Mouse (Mus musculus) gastrocnemius, adult 18-20 months (tissue): ENCODE data around the gene Slc25a24. TPM values are rescaled to one million over a fixed set of nuclear protein-coding genes. Genes with fewer than 3 reads are reported as not detected.

Experiments
- DNase-seq: peaks from one replicate; pipeline ENCODE4 v3.0.0; 2021; ENCODE audit warnings: low spot score
- long read RNA-seq, 2 experiments: library from polyadenylated mRNA; stranded (forward); transcript quantifications; one replicate each; pipeline ENCODE4 v2.0.0; 2021
- total RNA-seq, 2 experiments: library from RNA; stranded (reverse); gene quantifications; 2 replicates each; pipeline ENCODE4 v1.2.3; 2021

The Slc25a24 gene
- 1 to 10 TPM; 3.2 to 3.8 TPM for total RNA-seq
- long read RNA-seq, experiment 1, partial matches to known transcripts = 0 of 1 reads
- long read RNA-seq, experiment 1, other reads (novel, unspliced or antisense) = 1 of 1 reads
- long read RNA-seq, experiment 2 = 0 reads

GRCm38 (mm10) chr3:109122641-109123530 is at the start of gene Slc25a24:
TSS of gene Slc25a24 (plus strand) at chr3:109123149.
- DNase-seq = peak; percentile 52

GRCm38 (mm10) chr3:109080169-109080568 is 42.8 kb upstream of the Slc25a24 start, which contains the start of gene Slc25a54:
TSS of gene Slc25a54 (plus strand) at chr3:109080469.
- no peak for DNase-seq

DNA sequence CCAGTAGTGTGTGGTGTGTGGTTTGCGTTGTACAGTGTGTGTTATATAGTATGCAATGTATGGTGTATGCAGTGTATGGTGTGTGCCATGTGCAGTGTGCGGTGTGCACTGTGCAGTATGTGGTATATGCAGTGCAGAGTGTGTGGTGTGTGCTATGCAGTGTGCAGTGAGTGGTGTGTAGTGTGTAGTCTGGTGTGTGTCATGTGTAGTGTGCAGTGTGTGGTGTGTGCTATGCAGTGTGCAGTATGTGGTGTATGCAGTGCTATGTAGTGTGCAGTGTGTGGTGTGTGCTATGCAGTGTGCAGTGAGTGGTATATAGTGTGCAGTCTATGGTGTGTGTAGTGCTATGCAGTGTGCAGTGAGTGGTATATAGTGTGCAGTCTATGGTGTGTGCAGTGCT is 38.5 kb upstream of the Slc25a24 start:
- no peak for DNase-seq

DNA sequence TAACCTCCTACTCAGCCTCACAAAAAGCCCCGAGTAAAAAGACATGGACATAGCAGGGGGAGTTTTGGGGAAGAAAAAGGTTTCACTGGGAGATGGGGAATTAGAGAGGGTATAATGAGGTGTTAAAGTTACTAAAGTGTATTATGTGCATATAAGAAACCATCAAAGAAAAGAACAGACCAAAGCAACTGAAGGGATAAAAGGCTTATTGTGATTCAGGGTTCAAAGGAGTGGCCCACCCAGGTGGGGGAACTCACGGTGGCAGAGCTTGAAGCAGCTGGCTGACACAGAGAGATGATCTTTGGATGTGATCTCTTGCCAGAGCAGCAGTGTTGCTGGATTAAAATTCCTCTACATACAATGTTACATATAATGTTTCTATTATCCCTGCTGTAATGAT is 34.5 kb upstream of the Slc25a24 start:
- no peak for DNase-seq

DNA sequence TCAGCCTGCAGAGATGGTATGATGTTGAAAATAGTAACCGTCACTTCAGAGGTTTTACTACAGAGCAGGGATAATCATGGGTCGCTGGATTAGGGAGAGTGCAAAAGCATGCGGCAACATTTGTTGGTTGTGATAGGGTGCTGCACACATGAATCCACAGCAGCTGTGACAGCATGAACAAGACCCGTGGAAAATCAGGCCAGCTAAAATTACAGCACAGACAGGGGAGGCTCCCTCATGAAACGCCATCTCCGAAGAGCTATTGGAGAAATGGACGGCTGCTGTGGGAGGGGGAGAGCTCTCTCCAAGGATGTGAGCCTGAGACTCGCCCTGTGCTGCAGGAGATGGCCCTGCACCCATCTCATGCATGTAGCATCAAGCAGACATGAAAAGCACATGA is 18.2 kb upstream of the Slc25a24 start:
- DNase-seq = no peak

GRCm38 (mm10) chr3:109117136-109117535 is 5.8 kb upstream of the Slc25a24 start:
- no peak for DNase-seq

DNA sequence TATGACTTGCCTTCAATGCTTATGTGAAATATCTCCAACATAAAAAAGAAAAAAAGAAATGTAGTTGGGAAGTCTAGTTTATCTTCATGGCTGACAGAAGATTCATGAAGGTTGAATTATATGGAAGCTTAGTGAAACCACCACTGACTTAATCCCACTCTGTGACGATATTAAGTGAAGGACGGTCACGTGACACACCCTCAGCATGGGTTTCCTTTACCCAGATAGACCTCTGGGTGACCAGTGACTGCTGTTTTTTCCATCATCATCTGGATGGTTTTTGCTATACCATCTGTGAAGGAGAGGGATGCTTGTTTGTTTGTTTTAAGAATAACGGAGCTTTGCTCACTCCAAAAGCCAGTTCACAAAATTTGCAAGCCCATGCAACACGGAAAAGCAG is 3.4 kb upstream of the Slc25a24 start:
- DNase-seq = no peak

DNA sequence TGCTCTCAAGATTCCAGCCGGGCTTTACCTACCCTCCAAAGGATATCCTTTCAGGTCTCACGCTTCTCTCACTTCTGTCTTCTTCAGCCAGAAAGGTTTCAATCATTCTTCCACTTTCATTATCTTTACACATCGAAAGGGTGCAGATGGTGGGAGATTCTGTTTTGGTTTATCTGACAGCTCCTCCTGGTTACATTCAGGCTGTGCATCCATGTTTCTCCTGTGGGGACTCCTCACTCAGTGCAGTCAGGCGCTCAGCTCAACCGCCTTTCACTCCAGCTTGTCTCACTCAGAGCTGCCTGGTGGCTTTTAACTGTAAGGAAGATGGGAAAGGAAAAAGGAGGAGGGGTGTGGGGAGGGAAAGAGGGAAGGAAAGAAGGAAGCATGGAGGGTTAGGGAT is 3.0 kb upstream of the Slc25a24 start:
- DNase-seq = no peak

DNA sequence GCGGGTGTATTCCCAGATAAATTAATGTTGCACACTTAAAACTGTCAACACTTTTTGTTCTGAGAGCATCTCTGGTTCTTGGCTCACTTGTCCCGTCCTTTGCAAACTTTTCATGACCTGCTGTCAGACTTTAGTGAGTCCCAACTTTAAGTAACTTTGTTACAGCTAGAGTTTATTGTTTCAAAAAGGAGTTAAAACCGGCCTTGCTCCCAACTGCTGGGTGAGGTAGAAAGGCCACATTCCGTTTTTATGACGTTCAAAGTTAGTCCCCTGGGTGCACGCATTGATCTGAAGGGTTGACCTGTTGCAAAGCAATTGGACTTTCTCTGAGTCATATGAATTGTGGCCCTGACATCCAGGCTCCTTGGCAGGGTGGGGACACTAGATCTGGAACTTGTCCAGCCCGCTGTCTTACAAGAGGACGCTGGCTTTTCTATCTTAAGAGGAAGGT is 607 bp downstream of the Slc25a24 start:
- DNase-seq = peak; percentile 61

- DNase-seq = no peak
These were observed 1.1 kb downstream of the Slc25a24 start for GRCm38 (mm10) chr3:109124091-109124490.

DNA sequence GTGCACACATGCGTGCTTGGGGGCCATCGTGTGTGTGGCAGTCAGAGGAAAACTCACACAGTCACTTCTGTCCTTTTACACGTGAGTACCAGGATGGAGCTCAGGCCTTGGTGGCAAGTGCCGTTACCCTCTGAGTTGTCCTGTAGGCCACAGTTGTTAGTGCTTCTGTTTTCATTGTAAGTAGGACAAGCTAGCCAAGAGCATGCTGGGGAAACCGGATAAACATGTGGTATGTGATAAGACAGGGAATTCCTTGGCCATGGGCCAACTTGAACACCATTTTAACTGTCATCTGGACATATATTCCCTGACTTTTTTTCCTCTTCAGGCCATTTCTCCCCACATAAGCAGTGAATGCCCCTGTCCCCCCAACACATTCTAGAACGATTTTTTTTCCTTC is 2.6 kb downstream of the Slc25a24 start:
- DNase-seq = no peak

- no peak for DNase-seq
These were observed 6.8 kb downstream of the Slc25a24 start for GRCm38 (mm10) chr3:109129768-109130167.

GRCm38 (mm10) chr3:109132966-109133365 is 10.0 kb downstream of the Slc25a24 start:
- DNase-seq = no peak

DNA sequence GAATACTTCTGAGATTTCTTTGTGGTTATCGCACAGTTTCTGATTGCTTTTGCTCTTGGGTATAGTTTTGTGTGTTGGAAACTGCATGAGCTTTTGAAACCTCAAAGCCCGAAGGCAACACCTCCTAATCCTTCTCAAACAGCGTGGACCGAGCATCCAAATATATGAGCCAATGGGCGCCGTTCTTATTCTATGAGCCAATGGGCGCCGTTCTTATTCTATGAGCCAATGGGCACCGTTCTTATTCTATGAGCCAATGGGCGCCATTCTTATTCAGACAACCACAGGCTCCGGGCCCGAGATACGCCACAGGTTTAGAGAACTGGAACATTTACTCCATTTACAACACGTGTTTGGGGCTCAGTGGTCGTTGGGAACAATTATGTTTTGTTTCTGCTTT is 11.1 kb downstream of the Slc25a24 start:
- no peak for DNase-seq

- no peak for DNase-seq
These were observed 12.4 kb downstream of the Slc25a24 start for GRCm38 (mm10) chr3:109135352-109135751.

DNA sequence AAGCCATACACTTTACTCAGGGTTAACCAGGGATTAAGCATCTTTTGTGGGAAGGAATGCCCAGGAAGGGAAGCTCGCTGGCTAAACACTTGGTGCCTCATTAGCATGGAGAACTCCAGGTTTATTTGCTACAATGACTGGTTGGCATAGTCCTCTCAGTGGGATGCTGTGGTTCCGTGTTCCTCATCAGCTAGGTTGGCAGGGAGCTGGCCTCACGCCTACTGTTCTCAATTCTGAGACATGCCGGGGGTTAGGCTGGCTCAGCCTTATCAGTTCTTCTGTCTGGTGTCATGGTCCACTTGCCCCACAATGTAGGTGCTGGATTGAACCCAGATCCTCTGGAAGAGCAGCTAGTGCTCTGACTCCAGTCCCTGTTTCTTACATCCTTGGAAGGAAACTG is 29.6 kb downstream of the Slc25a24 start:
- no peak for DNase-seq

- no peak for DNase-seq
These were observed 30.5 kb downstream of the Slc25a24 start for GRCm38 (mm10) chr3:109153410-109153809.

DNA sequence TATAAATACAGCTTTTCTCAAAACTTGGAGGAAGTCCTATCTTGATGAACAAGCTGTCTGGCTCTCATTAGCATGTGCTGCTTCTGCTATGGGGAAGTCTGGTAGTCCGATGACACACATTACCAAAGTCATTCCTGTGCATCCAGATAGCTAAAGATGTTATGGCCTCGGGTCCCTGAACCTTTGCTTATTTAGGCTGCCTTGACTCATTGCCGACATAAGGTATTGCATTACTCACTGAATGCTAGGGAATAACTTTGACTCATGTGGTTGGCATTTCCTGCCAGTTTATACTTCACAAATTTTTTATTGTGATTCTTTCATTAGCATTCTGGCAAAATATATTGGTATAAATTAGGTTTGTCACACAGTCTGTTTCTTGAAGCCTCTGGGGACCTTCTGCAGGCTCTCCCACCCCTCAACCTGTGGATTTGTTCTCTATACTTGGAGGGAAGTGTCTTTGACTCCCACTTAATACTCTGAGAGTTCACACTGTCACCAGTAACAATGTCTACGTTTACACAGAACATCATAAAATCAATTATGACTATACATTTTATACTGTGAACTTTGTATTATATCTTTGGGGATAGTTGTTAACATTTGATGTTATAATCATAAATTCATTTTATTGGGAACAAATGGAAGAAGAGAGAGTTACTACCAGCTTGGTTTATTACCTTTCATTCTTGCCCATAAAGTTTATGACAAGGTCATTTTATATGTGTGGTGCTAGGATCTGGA is 33.1 kb downstream of the Slc25a24 start:
- DNase-seq = no peak

GRCm38 (mm10) chr3:109157481-109157880 is 34.5 kb downstream of the Slc25a24 start:
- no peak for DNase-seq

- no peak for DNase-seq
These were observed 41.1 kb downstream of the Slc25a24 start for GRCm38 (mm10) chr3:109164088-109164487.

- no peak for DNase-seq
These were observed 41.7 kb downstream of the Slc25a24 start for GRCm38 (mm10) chr3:109164644-109165043.

DNA sequence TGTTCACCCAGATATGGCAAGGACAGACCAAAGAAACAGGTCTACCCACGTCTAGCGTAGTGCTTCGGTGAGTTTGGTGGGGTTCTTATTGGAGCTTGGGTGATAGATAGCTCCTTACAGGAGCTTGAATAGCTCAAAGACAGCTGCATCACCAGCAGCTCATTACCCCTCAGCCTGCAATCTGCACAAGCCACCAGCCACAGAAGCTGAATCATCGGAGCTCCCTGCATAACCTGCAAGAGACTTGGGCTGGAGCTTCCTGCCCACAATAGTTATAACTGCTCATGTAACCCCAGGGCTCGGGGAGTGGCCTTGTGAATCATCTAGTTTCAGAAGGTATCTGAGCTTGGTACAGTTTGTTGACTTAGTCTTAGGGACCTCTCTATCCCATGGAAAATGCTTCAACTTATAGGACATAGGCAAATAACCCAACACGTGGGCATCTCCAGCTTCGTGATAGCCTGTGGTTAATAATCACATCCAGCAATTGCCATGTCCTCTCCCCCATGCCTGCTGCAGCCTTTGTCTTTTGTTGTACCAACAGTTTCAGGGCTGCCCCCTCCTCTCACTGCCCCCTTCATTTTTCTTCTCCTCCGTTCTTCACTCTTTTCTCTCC is 42.4 kb downstream of the Slc25a24 start:
- no peak for DNase-seq
